Mouse (Mus musculus): ENCODE data around the gene Abcb11. TPM values are rescaled to one million over a fixed set of nuclear protein-coding genes. Genes with fewer than 3 reads are reported as not detected.
"Not testable (repeated sequence)": the region's sequence is repeated elsewhere in the genome, so short reads cannot be mapped to it uniquely, and the experiment has no call there.

Gene Abcb11
- polyA plus RNA-seq, 1 experiment from 2014 or later = not detected

- H3K27ac ChIP-seq (replicated peaks) = no peak overlapping the region
- WGBS = 77% methylated on average over 5 of the region's 5 CpGs
- no peak overlapping the region for H3K4me3 ChIP-seq
- no peaks in the 10 kb centered on the region for H3K27me3 ChIP-seq
- no peak overlapping the region for H3K4me2 ChIP-seq
- no peaks in the 10 kb centered on the region for H3K36me3 ChIP-seq
- H3K4me1 ChIP-seq (replicated peaks) = no peaks in the 10 kb centered on the region
- H3K9me3 ChIP-seq = no peaks in the 10 kb centered on the region
- H3K9ac ChIP-seq = no peak overlapping the region
- no peak; the same call in 1 of the 2 replicates for ATAC-seq (ENCODE audit: low read depth)
Observed at GRCm38 (mm10) chr2:69328509-69329163, 13.8 kb downstream of the Abcb11 start.

- Histone ChIP-seq H3K27ac (replicated peaks) (no peak overlapping the region), H3K27me3 (no peaks in the 10 kb centered on the region), H3K4me2 (no peak overlapping the region), H3K9ac (no peak overlapping the region), H3K9me3 (no peaks in the 10 kb centered on the region), H3K36me3 (no peaks in the 10 kb centered on the region), H3K4me1 (replicated peaks) (no peaks in the 10 kb centered on the region), H3K4me3 (no peak overlapping the region)
- 83% methylated on average over 5 of the region's 5 CpGs for WGBS
- ATAC-seq (ENCODE audit: low read depth) = no peak
Observed at GRCm38 (mm10) chr2:69324881-69325660, 17.3 kb downstream of the Abcb11 start.

GRCm38 (mm10) chr2:69323018-69323417 lies 19.4 kb downstream of the Abcb11 start:
- no peak overlapping the region for H3K4me2 ChIP-seq
- no peak overlapping the region for H3K9ac ChIP-seq
- WGBS = 93% methylated on average over 4 of the region's 4 CpGs
- H3K4me3 ChIP-seq = no peak overlapping the region
- ATAC-seq (ENCODE audit: low read depth) = no peak
- no peaks in the 10 kb centered on the region for H3K9me3 ChIP-seq
- no peaks in the 10 kb centered on the region for H3K4me1 ChIP-seq (replicated peaks)
- H3K27ac ChIP-seq (replicated peaks) = no peak overlapping the region
- H3K27me3 ChIP-seq = no peaks in the 10 kb centered on the region
- no peaks in the 10 kb centered on the region for H3K36me3 ChIP-seq

- ATAC-seq (ENCODE audit: low read depth) = no peak
- WGBS = 79% methylated on average over 5 of the region's 5 CpGs
Observed at GRCm38 (mm10) chr2:69321457-69321856, 21.0 kb downstream of the Abcb11 start.

GRCm38 (mm10) chr2:69311337-69311736 lies 31.1 kb downstream of the Abcb11 start:
- H3K9me3 ChIP-seq = no peaks in the 10 kb centered on the region

More at GRCm38 (mm10) chr2:69321457-69321856, 21.0 kb downstream of the Abcb11 start:
- Histone ChIP-seq H3K27ac (replicated peaks) (no peak overlapping the region), H3K36me3 (no peaks in the 10 kb centered on the region), H3K27me3 (no peaks in the 10 kb centered on the region), H3K4me1 (replicated peaks) (no peaks in the 10 kb centered on the region), H3K9ac (no peak overlapping the region), H3K4me2 (no peak overlapping the region), H3K9me3 (no peaks in the 10 kb centered on the region), H3K4me3 (no peak overlapping the region)

GRCm38 (mm10) chr2:69308136-69308535 lies 34.3 kb downstream of the Abcb11 start:
- no peaks in the 10 kb centered on the region for H3K27me3 ChIP-seq
- WGBS = 68% methylated on average over 6 of the region's 6 CpGs
- ATAC-seq (ENCODE audit: low read depth) = no peak
- no peaks in the 10 kb centered on the region for H3K9me3 ChIP-seq
- H3K9ac ChIP-seq = no peak overlapping the region
- H3K4me2 ChIP-seq = no peak overlapping the region
- no peak overlapping the region for H3K27ac ChIP-seq (replicated peaks)
- H3K4me1 ChIP-seq (replicated peaks) = no peaks in the 10 kb centered on the region
- no peak overlapping the region for H3K4me3 ChIP-seq
- H3K36me3 ChIP-seq = no peaks in the 10 kb centered on the region

More at GRCm38 (mm10) chr2:69311337-69311736, 31.1 kb downstream of the Abcb11 start:
- Histone ChIP-seq H3K4me2 (no peak overlapping the region), H3K4me3 (no peak overlapping the region), H3K4me1 (replicated peaks) (no peaks in the 10 kb centered on the region), H3K27me3 (no peaks in the 10 kb centered on the region), H3K27ac (replicated peaks) (no peak overlapping the region), H3K36me3 (no peaks in the 10 kb centered on the region), H3K9ac (no peak overlapping the region)
- no peak for ATAC-seq (ENCODE audit: low read depth)
- 91% methylated on average over 4 of the region's 4 CpGs for WGBS

GRCm38 (mm10) chr2:69300568-69300967 lies 41.8 kb downstream of the Abcb11 start:
- H3K36me3 ChIP-seq; H3K27ac ChIP-seq (replicated peaks); H3K9me3 ChIP-seq; H3K9ac ChIP-seq; H3K4me3 ChIP-seq; H3K4me2 ChIP-seq; H3K27me3 ChIP-seq; ATAC-seq (ENCODE audit: low read depth); H3K4me1 ChIP-seq (replicated peaks): not testable (repeated sequence)
- WGBS = 83% methylated on average over 6 of the region's 6 CpGs

GRCm38 (mm10) chr2:69294508-69294907 lies 47.9 kb downstream of the Abcb11 start:
- Histone ChIP-seq H3K4me1 (replicated peaks) (no peaks in the 10 kb centered on the region), H3K4me2 (no peak overlapping the region), H3K36me3 (no peaks in the 10 kb centered on the region), H3K9me3 (no peaks in the 10 kb centered on the region), H3K27ac (replicated peaks) (no peak overlapping the region), H3K9ac (no peak overlapping the region), H3K27me3 (no peaks in the 10 kb centered on the region), H3K4me3 (no peak overlapping the region)
- ATAC-seq (ENCODE audit: low read depth) = no peak

GRCm38 (mm10) chr2:69288989-69289388 lies 53.4 kb downstream of the Abcb11 start:
- Histone ChIP-seq H3K4me3 (no peak overlapping the region), H3K9ac (no peak overlapping the region), H3K4me2 (no peak overlapping the region), H3K4me1 (replicated peaks) (no peaks in the 10 kb centered on the region), H3K27me3 (no peaks in the 10 kb centered on the region), H3K9me3 (no peaks in the 10 kb centered on the region), H3K36me3 (no peaks in the 10 kb centered on the region), H3K27ac (replicated peaks) (no peak overlapping the region)
- no peak for ATAC-seq (ENCODE audit: low read depth)
- WGBS = 80% methylated on average over 5 of the region's 5 CpGs

- ATAC-seq (ENCODE audit: low read depth) = no peak
- no peaks in the 10 kb centered on the region for H3K27me3 ChIP-seq
- 4% methylated on average over 1 of the region's 1 CpGs for WGBS
Observed at GRCm38 (mm10) chr2:69275875-69276274, 66.5 kb downstream of the Abcb11 start.

GRCm38 (mm10) chr2:69264069-69264618 lies 78.3 kb downstream of the Abcb11 start:
- ATAC-seq (ENCODE audit: low read depth) = no peak

More at GRCm38 (mm10) chr2:69275875-69276274, 66.5 kb downstream of the Abcb11 start:
- no peak overlapping the region for H3K4me3 ChIP-seq
- H3K9ac ChIP-seq = no peak overlapping the region
- H3K9me3 ChIP-seq = no peaks in the 10 kb centered on the region
- no peak overlapping the region for H3K4me2 ChIP-seq
- H3K4me1 ChIP-seq (replicated peaks) = no peaks in the 10 kb centered on the region
- no peaks in the 10 kb centered on the region for H3K36me3 ChIP-seq
- no peak overlapping the region for H3K27ac ChIP-seq (replicated peaks)

GRCm38 (mm10) chr2:69248221-69248755 lies 94.1 kb downstream of the Abcb11 start:
- Histone ChIP-seq H3K9ac (no peak overlapping the region), H3K9me3 (no peaks in the 10 kb centered on the region), H3K4me3 (no peak overlapping the region), H3K36me3 (no peaks in the 10 kb centered on the region), H3K27me3 (no peaks in the 10 kb centered on the region), H3K27ac (replicated peaks) (no peak overlapping the region), H3K4me2 (no peak overlapping the region), H3K4me1 (replicated peaks) (0 out of 2 replicates have a peak, but pooled peaks cover 6% of the 10 kb centered on the region)
- no peak for ATAC-seq (ENCODE audit: low read depth)
- WGBS = 69% methylated on average over 16 of the region's 16 CpGs

More at GRCm38 (mm10) chr2:69264069-69264618, 78.3 kb downstream of the Abcb11 start:
- Histone ChIP-seq H3K27me3 (no peaks in the 10 kb centered on the region), H3K9me3 (no peaks in the 10 kb centered on the region), H3K4me1 (replicated peaks) (no peaks in the 10 kb centered on the region), H3K4me3 (no peak overlapping the region), H3K36me3 (no peaks in the 10 kb centered on the region), H3K27ac (replicated peaks) (no peak overlapping the region), H3K4me2 (no peak overlapping the region), H3K9ac (no peak overlapping the region)
